Mouse (Mus musculus): ENCODE results near the gene Csdc2.

DNA sequence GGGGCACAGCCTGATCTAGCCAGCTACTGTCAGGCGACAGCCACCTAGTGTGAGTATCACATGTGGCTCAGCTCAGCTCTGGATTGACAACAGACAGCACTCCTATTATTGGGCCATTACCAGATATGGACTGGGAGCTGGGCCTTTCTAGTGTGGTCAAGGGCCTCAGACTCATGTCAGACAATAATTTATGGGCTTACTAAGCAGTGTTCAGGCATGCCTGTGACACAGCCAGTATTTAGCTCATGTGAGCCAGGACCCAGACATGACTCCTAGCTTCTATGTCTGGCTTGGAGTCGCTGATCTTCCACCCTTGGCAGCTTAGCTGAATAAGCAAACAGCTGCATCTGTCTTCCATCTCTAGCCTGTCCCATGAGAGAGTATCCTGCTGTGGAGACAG, 24.1 kb upstream of the Csdc2 start:
- no peak for TF ChIP-seq MYOG (IDR thresholded peaks at IDR 0.05; ENCODE audit: control insufficient read depth in 1 of 3, insufficient read depth in 1 of 3, insufficient read length in 2 of 3, low read depth in 2 of 3)
- TF ChIP-seq POLR2A (IDR thresholded peaks at IDR 0.05; ENCODE audit: insufficient read length, low read depth): no peak
- no peak for TF ChIP-seq MAX (IDR thresholded peaks at IDR 0.05; ENCODE audit: low read depth)
- TF ChIP-seq POLR2AphosphoS2 (IDR thresholded peaks at IDR 0.05; ENCODE audit: insufficient read length, low read depth): no peak
- TF ChIP-seq CEBPB (IDR thresholded peaks at IDR 0.05; ENCODE audit: insufficient read depth, poor library complexity, severe bottlenecking): no peak
- peak in 1 of 3 experiments; percentile 14 for TF ChIP-seq MYOD1 (IDR thresholded peaks at IDR 0.05; ENCODE audit: control insufficient read depth in 1 of 3, insufficient read length in 2 of 3, low read depth in 2 of 3)
- TF ChIP-seq E2F4 (IDR thresholded peaks at IDR 0.05; ENCODE audit: insufficient read depth): no peak
- no peak for TF ChIP-seq SRF (IDR thresholded peaks at IDR 0.05; ENCODE audit: control insufficient read depth, insufficient read length, low read depth)
